Mouse (Mus musculus) hindbrain, postnatal 0 days (tissue): ENCODE results near the gene Slc9a9. TPM values are rescaled to one million over a fixed set of nuclear protein-coding genes. Genes with fewer than 3 reads are reported as not detected.

Experiments used
- ATAC-seq: fragments of 200-750 bp; cut with Nextera tagmentation; 2 replicates; pipeline ENCODE4 v1.8.0; 2017; ENCODE audit warnings: mild to moderate bottlenecking, moderate TSS enrichment, moderate library complexity
- DNase-seq: peaks from one replicate; pipeline ENCODE4 v3.0.0-alpha.2; 2015; ENCODE audit warnings: low spot score
- H3K27ac ChIP-seq: fragments of 300-500 bp; sonication (generic); 2 replicates; pipeline ENCODE4 v1.5.1; 2014; ENCODE audit warnings: mild to moderate bottlenecking
- H3K27me3 ChIP-seq: fragments of 300-500 bp; sonication (generic); 2 replicates; pipeline ENCODE4 v1.6.1; 2014; ENCODE audit warnings: low read length, mixed read lengths; ENCODE audit not compliant: insufficient read depth
- H3K36me3 ChIP-seq: fragments of 300-500 bp; sonication (generic); 2 replicates; pipeline ENCODE4 v1.6.1; 2014; ENCODE audit warnings: low read length, mixed read lengths; ENCODE audit not compliant: insufficient read depth
- H3K4me1 ChIP-seq: fragments of 300-500 bp; sonication (generic); 2 replicates; pipeline ENCODE4 v1.6.1; 2014; ENCODE audit warnings: antibody characterized with exemption, low read length, mixed read lengths; ENCODE audit not compliant: insufficient read depth
- H3K4me2 ChIP-seq: fragments of 300-500 bp; sonication (generic); 2 replicates; pipeline ENCODE4 v1.6.1; 2014; ENCODE audit warnings: low read depth, mild to moderate bottlenecking, low read length, moderate library complexity, mixed read lengths
- H3K4me3 ChIP-seq: fragments of 300-500 bp; sonication (generic); 2 replicates; pipeline ENCODE4 v1.5.1; 2014; ENCODE audit warnings: low read length
- H3K9ac ChIP-seq: fragments of 300-500 bp; sonication (generic); replicated peaks from 2 replicates; pipeline ENCODE4 v1.6.1; 2014; ENCODE audit warnings: mild to moderate bottlenecking, low read length, moderate library complexity, mixed read lengths
- H3K9me3 ChIP-seq: fragments of 300-500 bp; sonication (generic); 2 replicates; pipeline ENCODE4 v1.6.1; 2016; ENCODE audit warnings: low read length, mixed read lengths
- CTCF ChIP-seq: IDR thresholded peaks from 2 replicates; pipeline ENCODE4 v1.5.1; 2016; ENCODE audit warnings: antibody characterized with exemption, control low read depth, low read depth
- WGBS: fragments of 180-500 bp; shearing (Covaris S2); extraction: QIAGEN DNeasy Blood & Tissue Kit; methylation state at CpG from one replicate; pipeline ENCODE4 v1.1.7; 2014; 5-methylcytosine and 5-hydroxymethylcytosine counted together
- polyA plus RNA-seq: library from polyadenylated mRNA; unstranded; fragments of >200 nt; fragmentation: Nextera tagmentation; extraction: Ambion mirVana; gene quantifications from 2 replicates; pipeline ENCODE4 v1.2.1, GENCODE M21; 2015
- total RNA-seq: library from RNA; depleted of rRNA; stranded (reverse); fragments of >200 nt; gene quantifications from 2 replicates; pipeline ENCODE4 v1.2.3, GENCODE M21; 2014

The Slc9a9 gene
- total and polyA plus RNA-seq, 2 experiments from 2014 or later, result 5.8 to 6.6 TPM

DNA sequence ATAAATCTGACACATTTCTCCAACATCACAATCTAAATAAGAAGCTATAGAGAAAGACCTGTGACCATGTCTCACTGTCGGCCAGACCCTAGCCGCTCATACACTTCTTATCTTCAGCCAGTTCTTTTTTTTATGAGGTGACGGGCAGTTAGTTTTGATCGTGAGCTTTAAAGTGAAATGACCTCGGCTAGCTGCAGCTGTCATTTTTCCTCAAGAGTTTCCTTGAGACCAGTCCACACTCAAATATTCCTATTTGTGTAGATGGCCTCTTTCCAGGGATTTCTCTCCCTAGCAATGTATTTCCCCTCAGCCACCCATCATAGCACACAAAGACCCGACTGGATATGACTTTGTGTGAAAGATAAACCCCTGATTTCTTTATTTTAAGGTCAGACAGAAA lies 521.7 kb downstream of the Slc9a9 start:
- H3K4me1 ChIP-seq, result no peaks in the 10 kb centered on the region; the same call in 1 of the 2 replicates
- no peak overlapping the region for H3K4me3 ChIP-seq
- no peaks in the 10 kb centered on the region for H3K9me3 ChIP-seq
- H3K4me2 ChIP-seq, result no peak overlapping the region
- H3K27ac ChIP-seq, result no peak overlapping the region
- no peak for TF ChIP-seq CTCF
- no peak for DNase-seq
- no peaks in the 10 kb centered on the region for H3K36me3 ChIP-seq
- ATAC-seq, result no peak
- whole genome bisulfite sequencing, result 79% methylated on average over 6 of the region's 6 CpGs
- no peaks in the 10 kb centered on the region for H3K27me3 ChIP-seq
- H3K9ac ChIP-seq, result no peak overlapping the region

DNA sequence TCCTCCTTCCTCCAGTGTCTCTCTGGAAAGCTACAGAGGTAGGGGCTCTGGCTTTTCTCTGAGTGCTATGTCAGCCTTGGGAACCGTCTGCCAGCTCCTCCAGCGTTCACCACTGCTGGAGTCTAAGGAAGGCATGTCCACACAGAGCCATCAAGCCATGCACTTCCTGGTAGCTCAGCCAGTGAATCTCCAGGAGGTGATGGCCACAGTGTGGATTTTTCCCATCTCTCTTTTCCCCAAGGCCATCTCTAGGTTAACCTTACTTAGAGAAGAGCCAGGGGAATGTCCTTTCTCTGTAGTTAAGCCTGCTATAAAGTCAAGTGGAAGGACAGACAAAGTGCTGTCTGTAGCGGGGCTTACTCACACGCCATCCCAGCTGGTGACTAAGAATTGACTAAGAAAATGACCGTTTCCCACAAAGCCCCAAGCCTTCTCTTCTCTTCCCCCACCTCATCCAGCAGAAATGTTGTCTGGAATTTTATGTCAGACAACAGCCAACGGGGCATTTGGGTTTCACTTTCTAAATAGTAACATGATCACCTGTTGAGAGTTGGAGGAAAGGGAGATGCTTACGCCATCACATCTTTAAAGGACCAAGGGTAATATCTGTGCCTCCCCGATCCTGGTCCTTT lies 523.3 kb downstream of the Slc9a9 start:
- TF ChIP-seq CTCF, result no peak
- DNase-seq (no peak), ATAC-seq (no peak)
- no peaks in the 10 kb centered on the region for H3K36me3 ChIP-seq
- H3K27me3 ChIP-seq, result no peaks in the 10 kb centered on the region
- H3K9me3 ChIP-seq, result no peaks in the 10 kb centered on the region
- WGBS, result 82% methylated on average over 8 of the region's 8 CpGs
- no peak overlapping the region for H3K4me3 ChIP-seq
- H3K9ac ChIP-seq, result no peak overlapping the region
- H3K27ac ChIP-seq, result no peak overlapping the region
- H3K4me2 ChIP-seq, result no peak overlapping the region
- H3K4me1 ChIP-seq, result no peaks in the 10 kb centered on the region; the same call in 1 of the 2 replicates

- no peak overlapping the region for H3K27ac ChIP-seq
- no peak overlapping the region for H3K9ac ChIP-seq
- no peaks in the 10 kb centered on the region for H3K9me3 ChIP-seq
- H3K4me1 ChIP-seq, result no peaks in the 10 kb centered on the region; the same call in 1 of the 2 replicates
- no peaks in the 10 kb centered on the region for H3K36me3 ChIP-seq
- TF ChIP-seq CTCF, result no peak
- H3K27me3 ChIP-seq, result no peaks in the 10 kb centered on the region
- H3K4me2 ChIP-seq, result no peak overlapping the region
- no peak overlapping the region for H3K4me3 ChIP-seq
- no peak for DNase-seq
- no peak for ATAC-seq
- WGBS, result 85% methylated on average over 3 of the region's 3 CpGs
Observed at GRCm38 (mm10) chr9:95193672-95194071, 524.0 kb downstream of the Slc9a9 start.

DNA sequence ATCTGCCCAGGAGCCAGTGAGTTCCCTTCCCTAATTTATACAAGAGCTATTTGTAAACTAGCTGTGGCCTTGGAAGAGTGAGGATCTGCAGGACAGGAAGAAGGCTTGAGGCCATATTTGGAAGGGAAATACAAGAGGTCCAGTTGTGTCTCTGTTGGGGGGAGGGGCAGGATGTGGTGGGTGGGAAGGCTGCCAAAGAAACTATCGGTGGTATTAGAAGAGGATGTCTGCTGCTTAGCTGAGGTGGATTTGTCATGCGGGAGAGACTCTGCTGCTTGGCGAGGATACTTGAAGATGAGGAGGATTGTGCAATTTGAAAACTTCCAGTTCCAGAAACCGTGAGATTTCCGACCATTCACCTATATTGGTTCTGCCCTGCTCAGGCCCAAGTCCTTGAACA lies 524.4 kb downstream of the Slc9a9 start:
- Histone ChIP-seq H3K27ac (no peak overlapping the region), H3K4me1 (no peaks in the 10 kb centered on the region), H3K36me3 (no peaks in the 10 kb centered on the region), H3K4me3 (no peak overlapping the region), H3K27me3 (no peaks in the 10 kb centered on the region), H3K9ac (no peak overlapping the region), H3K4me2 (no peak overlapping the region), H3K9me3 (no peaks in the 10 kb centered on the region)
- WGBS, result 57% methylated on average over 5 of the region's 5 CpGs
- no peak for DNase-seq
- TF ChIP-seq CTCF, result no peak
- ATAC-seq, result no peak

DNA sequence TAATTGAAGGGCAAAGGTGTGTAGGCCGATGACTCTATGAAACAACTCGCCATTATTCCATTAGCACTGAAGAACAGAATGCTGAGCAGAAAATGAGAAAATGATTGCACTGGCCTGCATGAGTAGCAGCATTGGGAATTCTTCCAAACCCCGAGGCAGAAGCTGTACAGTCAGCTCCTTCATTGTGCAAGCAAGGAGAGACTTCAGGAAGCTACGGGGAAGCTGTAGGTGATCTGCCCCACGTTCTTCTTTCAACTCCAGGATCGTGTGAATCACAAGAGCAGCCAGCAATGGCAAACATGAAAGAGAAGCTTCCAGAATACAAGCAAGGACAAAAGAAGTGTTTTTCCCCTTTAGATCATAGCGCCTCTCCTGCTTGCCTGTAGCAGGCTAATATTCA lies 538.0 kb downstream of the Slc9a9 start:
- no peak overlapping the region for H3K9ac ChIP-seq
- H3K27me3 ChIP-seq, result no peaks in the 10 kb centered on the region
- 60% methylated on average over 7 of the region's 7 CpGs for WGBS
- H3K9me3 ChIP-seq, result no peaks in the 10 kb centered on the region
- no peak overlapping the region for H3K27ac ChIP-seq
- TF ChIP-seq CTCF, result no peak
- no peaks in the 10 kb centered on the region for H3K36me3 ChIP-seq
- no peak overlapping the region for H3K4me3 ChIP-seq
- ATAC-seq (no peak), DNase-seq (peak; percentile 38)
- no peak overlapping the region for H3K4me2 ChIP-seq
- no peaks in the 10 kb centered on the region for H3K4me1 ChIP-seq

- no peak overlapping the region for H3K9ac ChIP-seq
- no peaks in the 10 kb centered on the region for H3K9me3 ChIP-seq
- no peaks in the 10 kb centered on the region for H3K4me1 ChIP-seq
- WGBS, result 72% methylated on average over 4 of the region's 4 CpGs
- H3K27me3 ChIP-seq, result no peaks in the 10 kb centered on the region
- H3K36me3 ChIP-seq, result no peaks in the 10 kb centered on the region
- TF ChIP-seq CTCF, result no peak
- H3K27ac ChIP-seq, result no peak overlapping the region
- no peak overlapping the region for H3K4me2 ChIP-seq
- no peak overlapping the region for H3K4me3 ChIP-seq
- ATAC-seq (no peak), DNase-seq (no peak)
Observed at GRCm38 (mm10) chr9:95208681-95209080, 539.0 kb downstream of the Slc9a9 start.

GRCm38 (mm10) chr9:95220009-95220408 lies 550.3 kb downstream of the Slc9a9 start:
- no peaks in the 10 kb centered on the region for H3K4me1 ChIP-seq
- no peaks in the 10 kb centered on the region for H3K36me3 ChIP-seq
- H3K9ac ChIP-seq, result no peak overlapping the region
- no peaks in the 10 kb centered on the region for H3K9me3 ChIP-seq
- H3K4me2 ChIP-seq, result no peak overlapping the region
- 78% methylated on average over 3 of the region's 3 CpGs for WGBS
- H3K27ac ChIP-seq, result no peak overlapping the region
- no peak for TF ChIP-seq CTCF
- DNase-seq (no peak), ATAC-seq (no peak)
- H3K4me3 ChIP-seq, result no peak overlapping the region
- H3K27me3 ChIP-seq, result no peaks in the 10 kb centered on the region
